Mouse (Mus musculus) heart, embryonic 13.5 days (tissue): Measurements from ENCODE around the gene Ccno. TPM values are rescaled to one million over a fixed set of nuclear protein-coding genes. Genes with fewer than 3 reads are reported as not detected.
"Not testable (repeated sequence)": the region's sequence is repeated elsewhere in the genome, so short reads cannot be mapped to it uniquely, and the experiment has no call there.

ENCODE experiments used
- ATAC-seq: fragments of 200-750 bp; cut with Nextera tagmentation; 2 replicates; pipeline ENCODE4 v1.8.0; 2017; ENCODE audit warnings: moderate TSS enrichment; ENCODE audit not compliant: insufficient number of reproducible peaks, low FRiP score, low TSS enrichment; ENCODE audit errors: extremely low read depth
- H3K27ac ChIP-seq: fragments of 300-500 bp; sonication (generic); replicated peaks from 2 replicates; pipeline ENCODE4 v1.5.1; 2015; ENCODE audit warnings: moderate library complexity, mild to moderate bottlenecking, inconsistent platforms
- H3K27me3 ChIP-seq: fragments of 300-500 bp; sonication (generic); replicated peaks from 2 replicates; pipeline ENCODE4 v1.6.1; 2015; ENCODE audit warnings: mild to moderate bottlenecking, inconsistent platforms
- H3K36me3 ChIP-seq: fragments of 300-500 bp; sonication (generic); 2 replicates; pipeline ENCODE4 v1.6.1; 2015; ENCODE audit warnings: mild to moderate bottlenecking, inconsistent platforms
- H3K4me1 ChIP-seq: fragments of 300-500 bp; sonication (generic); 2 replicates; pipeline ENCODE4 v1.6.1; 2015; ENCODE audit warnings: inconsistent platforms
- H3K4me2 ChIP-seq: fragments of 300-500 bp; sonication (generic); 2 replicates; pipeline ENCODE4 v1.6.1; 2015; ENCODE audit warnings: inconsistent platforms, mild to moderate bottlenecking, moderate library complexity
- H3K4me3 ChIP-seq: fragments of 300-500 bp; sonication (generic); 2 replicates; pipeline ENCODE4 v1.5.1; 2015; ENCODE audit warnings: moderate library complexity, mild to moderate bottlenecking, inconsistent platforms
- H3K9ac ChIP-seq: fragments of 300-500 bp; sonication (generic); 2 replicates; pipeline ENCODE4 v1.6.1; 2015; ENCODE audit warnings: inconsistent platforms, mild to moderate bottlenecking, moderate library complexity
- H3K9me3 ChIP-seq: fragments of 300-500 bp; sonication (generic); 2 replicates; pipeline ENCODE4 v1.6.1; 2016; ENCODE audit warnings: inconsistent platforms
- WGBS: fragments of 180-500 bp; shearing (Covaris S2); methylation state at CpG from one replicate; pipeline ENCODE4 v1.1.7; 2015; ENCODE audit warnings: mixed read lengths; 5-methylcytosine and 5-hydroxymethylcytosine counted together
- polyA plus RNA-seq: library from polyadenylated mRNA; unstranded; fragments of >200 nt; fragmentation: Nextera tagmentation; extraction: Ambion mirVana; gene quantifications from 2 replicates; pipeline ENCODE4 v1.2.1, GENCODE M21; 2015

The Ccno gene
- polyA plus RNA-seq, 1 experiment from 2014 or later = 0.24 TPM

- Histone ChIP-seq H3K27me3 (peaks cover 69% of the 10 kb centered on the region), H3K9me3 (no peaks in the 10 kb centered on the region), H3K4me1 (peaks cover 11% of the 10 kb centered on the region; the same call in 1 of the 2 replicates), H3K36me3 (no peaks in the 10 kb centered on the region), H3K4me3 (no peak overlapping the region), H3K27ac (no peak overlapping the region), H3K9ac (no peak overlapping the region), H3K4me2 (no peak overlapping the region)
- WGBS = 65% methylated on average over 9 of the region's 9 CpGs
- no peak for ATAC-seq
These were observed 13.1 kb downstream of the Ccno start for GRCm38 (mm10) chr13:113000576-113001318.

GRCm38 (mm10) chr13:113012683-113013082, 25.1 kb downstream of the Ccno start:
- peak overlapping the region; percentile 72 for H3K4me2 ChIP-seq
- peak overlapping the region; percentile 53 for H3K4me3 ChIP-seq
- H3K9ac ChIP-seq = no peak overlapping the region
- no peak overlapping the region for H3K27ac ChIP-seq
- H3K36me3 ChIP-seq = no peaks in the 10 kb centered on the region
- no peak for ATAC-seq
- peaks cover 7% of the 10 kb centered on the region for H3K4me1 ChIP-seq
- H3K27me3 ChIP-seq = no peaks in the 10 kb centered on the region; the same call in 1 of the 2 replicates
- 0 out of 2 replicates have a peak, but pooled peaks cover 2% of the 10 kb centered on the region for H3K9me3 ChIP-seq
- 76% methylated on average over 6 of the region's 6 CpGs for WGBS

- H3K27ac ChIP-seq, H3K9me3 ChIP-seq, H3K36me3 ChIP-seq, H3K27me3 ChIP-seq, ATAC-seq, H3K4me1 ChIP-seq: not testable (repeated sequence)
- H3K4me2 ChIP-seq = peak overlapping the region; percentile 72
- peak overlapping the region; percentile 53 for H3K4me3 ChIP-seq
- 29% methylated on average over 20 of the region's 20 CpGs for WGBS
- H3K9ac ChIP-seq = peak overlapping the region; percentile 70
These were observed 25.8 kb downstream of the Ccno start for GRCm38 (mm10) chr13:113013174-113013953.

- no peak for ATAC-seq
- H3K4me2 ChIP-seq = 0 out of 2 replicates have a peak overlapping the region, but pooled peaks have one; percentile 28
- H3K9ac ChIP-seq = no peak overlapping the region
These were observed 33.9 kb downstream of the Ccno start for GRCm38 (mm10) chr13:113021521-113021920.

GRCm38 (mm10) chr13:113022467-113022866, 34.9 kb downstream of the Ccno start:
- Histone ChIP-seq H3K4me3 (no peak overlapping the region), H3K27me3 (peaks cover 24% of the 10 kb centered on the region), H3K9me3 (no peaks in the 10 kb centered on the region), H3K27ac (no peak overlapping the region), H3K4me1 (no peaks in the 10 kb centered on the region), H3K36me3 (no peaks in the 10 kb centered on the region), H3K9ac (no peak overlapping the region), H3K4me2 (no peak overlapping the region)
- 65% methylated on average over 8 of the region's 8 CpGs for WGBS
- no peak for ATAC-seq

More at GRCm38 (mm10) chr13:113021521-113021920, 33.9 kb downstream of the Ccno start:
- no peak overlapping the region for H3K4me3 ChIP-seq
- no peak overlapping the region for H3K27ac ChIP-seq
- WGBS = 72% methylated on average over 2 of the region's 2 CpGs
- H3K27me3 ChIP-seq = peaks cover 24% of the 10 kb centered on the region
- H3K4me1 ChIP-seq = no peaks in the 10 kb centered on the region
- no peaks in the 10 kb centered on the region for H3K9me3 ChIP-seq
- no peaks in the 10 kb centered on the region for H3K36me3 ChIP-seq

- H3K27ac ChIP-seq = no peak overlapping the region
- 73% methylated on average over 17 of the region's 17 CpGs for WGBS
- H3K9ac ChIP-seq = no peak overlapping the region
- no peaks in the 10 kb centered on the region for H3K36me3 ChIP-seq
- no peaks in the 10 kb centered on the region for H3K4me1 ChIP-seq
- peaks cover 34% of the 10 kb centered on the region for H3K27me3 ChIP-seq
- H3K4me2 ChIP-seq = no peak overlapping the region
- H3K9me3 ChIP-seq = no peaks in the 10 kb centered on the region
- H3K4me3 ChIP-seq = no peak overlapping the region
- no peak for ATAC-seq
These were observed 35.9 kb downstream of the Ccno start for GRCm38 (mm10) chr13:113023274-113024143.

GRCm38 (mm10) chr13:113031351-113031750, 43.7 kb downstream of the Ccno start:
- WGBS = 2% methylated on average over 5 of the region's 7 CpGs
- H3K9ac ChIP-seq = peak overlapping the region; percentile 77
- ATAC-seq = no peak

GRCm38 (mm10) chr13:113031792-113032571, 44.4 kb downstream of the Ccno start:
- Histone ChIP-seq H3K27ac (no peak overlapping the region), H3K4me2 (peak overlapping the region; percentile 98), H3K36me3 (no peaks in the 10 kb centered on the region), H3K4me1 (peaks cover 23% of the 10 kb centered on the region), H3K27me3 (peaks cover 79% of the 10 kb centered on the region), H3K9me3 (no peaks in the 10 kb centered on the region), H3K9ac (peak overlapping the region; percentile 77), H3K4me3 (peak overlapping the region; percentile 66)
- WGBS = under 1% methylated on average over 40 of the region's 40 CpGs
- no peak for ATAC-seq

More at GRCm38 (mm10) chr13:113031351-113031750, 43.7 kb downstream of the Ccno start:
- H3K36me3 ChIP-seq = no peaks in the 10 kb centered on the region
- peak overlapping the region; percentile 98 for H3K4me2 ChIP-seq
- H3K9me3 ChIP-seq = no peaks in the 10 kb centered on the region
- H3K4me3 ChIP-seq = peak overlapping the region; percentile 66
- H3K4me1 ChIP-seq = peaks cover 23% of the 10 kb centered on the region
- H3K27ac ChIP-seq = no peak overlapping the region
- H3K27me3 ChIP-seq = peaks cover 79% of the 10 kb centered on the region

GRCm38 (mm10) chr13:113032831-113033230, 45.2 kb downstream of the Ccno start:
- H3K4me2 ChIP-seq = no peak overlapping the region
- no peak overlapping the region for H3K4me3 ChIP-seq
- H3K36me3 ChIP-seq = no peaks in the 10 kb centered on the region
- H3K27ac ChIP-seq = no peak overlapping the region
- ATAC-seq = no peak
- peaks cover 75% of the 10 kb centered on the region for H3K27me3 ChIP-seq
- no peak overlapping the region for H3K9ac ChIP-seq
- peaks cover 23% of the 10 kb centered on the region for H3K4me1 ChIP-seq
- no peaks in the 10 kb centered on the region for H3K9me3 ChIP-seq

- WGBS = 2% methylated on average over 11 of the region's 11 CpGs
- Histone ChIP-seq H3K4me2 (peak overlapping the region; percentile 96), H3K27ac (no peak overlapping the region), H3K9me3 (no peaks in the 10 kb centered on the region), H3K4me3 (peak overlapping the region; percentile 61), H3K9ac (peak overlapping the region; percentile 73), H3K36me3 (no peaks in the 10 kb centered on the region), H3K27me3 (peaks cover 60% of the 10 kb centered on the region), H3K4me1 (peaks cover 23% of the 10 kb centered on the region)
- ATAC-seq = no peak
These were observed 46.8 kb downstream of the Ccno start for GRCm38 (mm10) chr13:113034271-113034886.
